Mouse (Mus musculus): ENCODE results near the gene Slc27a3.

Slc27a3 gene

DNA sequence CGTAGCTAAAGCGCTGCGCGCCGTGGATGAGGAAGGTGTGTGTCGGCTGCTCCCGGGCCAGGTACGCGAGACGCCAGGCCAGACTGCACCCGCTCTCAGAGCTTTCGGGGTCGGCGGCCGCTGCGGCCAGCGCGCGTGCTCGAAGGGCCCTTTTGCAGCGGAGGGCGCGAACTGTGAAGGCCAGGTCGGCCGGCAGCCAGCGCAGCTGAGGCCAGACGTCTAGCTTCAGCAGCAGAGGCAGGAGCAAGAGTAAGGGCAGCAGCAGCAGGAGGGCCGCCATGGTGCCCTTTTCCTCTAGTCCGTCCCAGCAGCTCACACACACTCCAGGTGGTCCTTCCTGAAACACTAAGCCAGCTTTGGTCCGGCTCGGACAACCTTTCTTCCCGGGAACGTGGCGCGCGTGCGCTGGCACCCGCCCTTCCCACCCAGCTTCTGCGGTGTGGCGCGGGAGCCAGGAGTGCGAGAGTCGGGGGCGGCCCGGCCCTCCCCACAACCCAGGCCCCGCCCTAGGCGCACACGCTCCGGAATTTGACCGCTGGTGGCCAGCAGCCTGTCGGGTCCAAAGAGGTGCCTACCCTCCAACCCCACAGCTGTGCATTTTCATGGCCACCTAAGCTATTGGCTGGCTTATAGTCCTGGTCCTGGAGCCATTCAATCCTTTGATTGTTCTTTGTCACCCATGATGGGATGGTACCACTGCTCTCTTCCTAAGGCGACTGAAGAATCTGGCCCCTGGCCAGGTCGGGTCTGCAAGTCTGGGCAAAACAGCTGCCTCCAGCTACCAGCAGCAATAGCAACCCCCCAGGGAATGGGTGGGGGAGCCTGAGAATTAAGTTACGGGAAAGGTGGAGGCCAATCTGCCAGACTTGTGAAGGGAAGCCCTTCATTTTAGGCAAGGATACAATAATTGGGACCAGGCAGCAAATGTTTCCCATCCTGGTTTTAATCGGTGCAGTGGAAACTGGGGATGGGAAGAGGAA lies at the start of gene Slc27a3:
Gene Slc27a3 (minus strand): TSS at position 428 of the 980 bp plus-strand sequence.
- in situ Hi-C loops (cut with MboI, MseI), result no loop called here

DNA sequence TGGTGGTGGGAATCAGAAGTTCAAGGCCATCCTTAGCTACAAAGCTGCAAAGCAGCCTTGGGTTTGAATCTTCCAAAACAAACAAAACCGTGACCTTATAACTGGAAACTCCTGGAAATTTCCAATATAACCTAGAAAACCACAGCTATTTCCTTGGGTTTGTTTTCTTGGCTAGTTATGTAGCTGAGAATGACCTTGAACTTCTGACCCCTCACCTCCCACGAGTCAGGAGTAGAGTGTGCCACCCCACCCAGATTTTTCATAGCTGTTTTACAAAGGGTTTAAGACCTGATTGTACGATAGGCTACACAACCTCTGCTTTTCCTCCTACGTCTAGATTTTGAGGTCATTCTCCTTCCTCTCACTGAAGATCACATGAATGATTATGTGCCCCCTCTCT lies 47.4 kb upstream of the Slc27a3 start:
- in situ Hi-C loops (cut with MboI, MseI), result no loop called here

DNA sequence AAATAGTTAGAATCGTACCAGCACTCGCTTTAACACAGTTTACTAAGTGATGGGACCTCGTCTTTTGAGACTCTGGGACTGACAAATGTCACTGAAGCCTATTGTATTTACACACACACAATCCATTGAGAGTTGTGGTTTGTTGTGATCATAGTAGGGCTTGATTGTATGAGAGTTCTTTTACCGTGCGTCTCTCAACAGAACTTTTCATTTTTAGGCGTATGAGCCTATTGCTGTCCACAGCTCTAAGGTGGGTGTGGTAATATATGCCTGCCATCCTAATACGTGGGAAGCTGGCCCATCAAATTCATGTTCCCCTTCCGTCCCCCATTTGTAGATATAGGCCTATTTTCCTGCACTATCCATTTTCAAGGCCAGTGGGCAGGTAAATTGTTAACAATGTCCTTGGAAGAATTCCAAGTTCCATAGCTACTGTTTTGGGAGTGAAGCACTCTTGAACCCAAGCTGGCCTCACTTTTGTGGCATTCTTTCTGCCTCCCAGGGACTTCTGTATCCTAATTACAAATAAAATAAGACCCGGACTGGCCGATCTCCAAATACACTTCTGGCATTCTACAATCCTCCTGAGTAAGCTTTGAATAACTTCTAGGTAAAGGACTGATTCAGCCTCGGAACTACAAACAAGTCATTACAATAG lies 44.5 kb upstream of the Slc27a3 start:
- in situ Hi-C loops (cut with MboI, MseI), result no loop called here

DNA sequence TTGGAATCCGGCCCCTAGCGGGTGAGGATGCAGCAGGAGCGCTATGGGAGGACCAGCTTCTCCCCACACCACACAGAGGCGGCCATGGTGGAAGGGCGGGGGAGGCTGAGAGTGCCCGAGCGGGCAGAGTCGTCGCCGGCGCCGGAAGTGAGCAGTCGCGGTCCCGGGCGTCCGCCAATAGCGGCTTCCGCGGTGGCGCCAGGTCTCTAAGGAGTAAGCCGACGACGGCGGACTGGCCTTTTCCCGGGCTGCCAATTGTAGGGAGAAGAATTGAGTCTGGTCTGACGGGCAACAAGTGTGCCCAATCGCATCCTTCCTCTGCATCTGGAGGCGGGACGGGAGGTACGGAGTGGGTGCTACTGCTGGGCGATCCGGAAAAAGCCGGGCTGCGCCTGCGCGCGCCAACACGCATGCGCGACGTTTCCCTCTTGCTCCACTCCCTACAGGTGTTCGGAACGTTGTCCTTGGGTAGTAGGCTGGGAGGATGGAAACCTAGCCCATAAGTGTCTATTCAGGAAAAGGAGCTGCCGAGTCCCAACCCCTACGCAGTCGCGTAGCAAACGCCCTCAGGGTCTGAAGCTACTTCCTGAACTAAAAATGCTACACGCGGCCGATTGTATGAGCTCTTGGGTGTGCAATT lies 43.8 kb upstream of the Slc27a3 start, which contains the start of gene Ints3:
Gene Ints3 (minus strand): TSS at position 242 of the 640 bp plus-strand sequence.
- in situ Hi-C loops (cut with MboI, MseI), result no loop called here

DNA sequence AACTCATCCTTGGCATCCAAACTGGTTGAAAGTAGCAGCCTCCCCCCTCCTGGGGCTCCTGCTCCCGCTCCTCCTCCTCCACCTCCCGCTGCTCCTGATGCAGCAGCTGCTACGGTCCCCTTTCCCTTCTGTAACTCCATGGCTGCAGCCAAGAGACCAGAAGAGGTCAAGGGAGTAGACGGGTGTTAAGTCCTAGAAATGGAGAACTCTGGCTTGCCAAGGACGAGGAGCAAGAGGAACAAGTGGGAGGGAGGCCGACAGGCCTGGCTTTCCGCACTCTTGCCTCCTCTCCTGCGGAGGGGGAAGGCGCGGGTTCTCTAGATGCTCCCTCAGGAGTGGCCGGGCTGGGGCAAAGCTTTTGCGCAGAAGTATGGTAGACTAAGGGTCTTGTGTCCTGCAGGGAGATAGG lies 43.1 kb upstream of the Slc27a3 start:
- in situ Hi-C loops (cut with MboI, MseI), result no loop called here

DNA sequence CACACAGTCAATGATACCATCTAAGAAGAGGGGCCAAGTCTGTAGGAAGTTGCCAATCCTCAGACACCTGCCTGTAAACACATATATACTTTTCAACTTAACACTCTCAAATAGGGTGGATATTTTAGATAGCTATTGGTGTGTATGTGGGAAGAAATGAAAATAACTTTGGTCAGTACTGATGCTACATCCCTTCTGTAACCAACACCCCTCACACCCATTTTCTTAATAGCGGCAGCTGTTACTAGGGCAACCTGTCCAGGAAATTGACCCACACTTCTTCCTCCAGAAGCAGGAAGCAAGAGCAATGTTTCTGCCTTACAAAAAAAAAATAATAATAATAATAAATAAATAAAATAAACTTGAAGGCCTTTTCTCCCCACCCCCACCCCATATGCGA lies 42.6 kb upstream of the Slc27a3 start:
- in situ Hi-C loops (cut with MboI, MseI), result no loop called here

DNA sequence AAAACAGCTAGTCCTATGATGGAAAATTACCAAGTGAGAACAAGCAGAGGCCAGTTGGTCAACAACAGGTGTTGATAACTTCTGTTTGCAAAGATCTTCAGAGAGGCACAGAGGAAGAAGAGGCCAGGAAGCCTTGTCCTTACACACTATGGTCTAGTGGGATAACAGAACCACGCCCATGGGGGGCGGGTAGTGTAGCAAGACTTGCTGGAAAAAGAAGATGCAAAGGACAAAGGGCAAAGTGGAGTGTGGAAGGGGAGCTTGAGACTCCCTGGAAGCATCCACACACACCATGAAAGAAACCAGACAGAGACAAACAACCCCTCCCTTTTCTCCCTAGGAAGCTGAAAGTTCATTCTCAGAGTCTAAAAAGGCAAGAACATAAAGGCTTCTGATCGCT lies 39.8 kb upstream of the Slc27a3 start:
- in situ Hi-C loops (cut with MboI, MseI), result no loop called here

DNA sequence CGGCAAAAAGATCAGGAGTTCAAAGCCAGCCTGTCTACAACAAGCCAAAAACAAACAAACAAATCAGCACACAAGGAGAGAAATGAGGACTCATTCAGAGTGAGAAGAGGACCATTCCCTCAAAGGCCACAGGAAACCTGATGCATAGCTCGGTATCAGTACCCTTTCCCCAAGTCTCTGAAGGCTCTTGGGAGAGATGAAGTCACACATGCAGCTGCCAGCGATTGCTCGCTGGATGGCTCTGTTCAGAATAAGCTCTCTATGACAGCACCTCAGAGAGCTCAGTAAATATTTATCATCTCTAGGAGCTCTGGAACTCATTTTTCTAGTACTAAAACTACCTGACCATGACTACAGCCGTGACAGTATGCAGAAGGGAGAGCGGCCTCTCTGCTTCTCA lies 38.4 kb upstream of the Slc27a3 start:
- in situ Hi-C loops (cut with MboI, MseI), result no loop called here

DNA sequence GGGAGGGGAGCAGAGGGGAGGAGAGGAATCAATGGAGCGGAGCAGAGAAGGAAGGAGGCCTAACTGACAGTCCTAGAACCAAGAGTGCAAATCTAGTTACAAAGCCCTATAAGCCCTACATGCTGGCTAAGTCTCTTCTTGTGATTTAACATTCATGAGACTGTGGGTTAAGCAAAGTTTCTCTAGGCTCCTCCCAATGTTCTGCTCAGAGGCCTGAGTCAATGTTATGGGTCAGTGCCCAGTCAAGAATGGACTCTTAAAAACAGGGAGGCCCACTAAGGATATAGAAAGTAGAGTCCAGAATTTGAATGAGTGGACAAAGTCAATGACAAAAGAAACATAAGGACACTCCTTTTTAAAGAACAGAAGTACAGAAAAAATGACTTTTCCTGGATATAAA lies 37.8 kb upstream of the Slc27a3 start:
- in situ Hi-C loops (cut with MboI, MseI), result no loop called here

DNA sequence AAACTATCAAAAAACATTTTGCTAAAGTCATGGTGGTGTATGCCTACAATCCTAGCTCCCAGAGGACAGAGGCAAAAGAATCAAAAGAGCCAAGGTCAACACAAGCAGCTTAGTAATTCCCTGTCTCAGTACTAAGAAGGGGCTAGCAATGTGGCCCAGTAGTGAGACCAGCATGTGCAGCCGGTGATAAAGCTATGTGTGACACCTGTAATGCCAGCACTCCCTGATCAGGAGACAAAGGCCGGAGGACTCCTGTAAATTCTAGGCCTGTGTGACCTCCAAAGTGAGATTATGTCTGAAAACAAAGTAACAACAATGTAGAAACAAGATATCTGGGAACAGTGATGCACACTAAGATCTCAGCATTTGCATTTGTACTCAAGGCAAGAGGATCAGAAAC lies 35.8 kb upstream of the Slc27a3 start:
- in situ Hi-C loops (cut with MboI, MseI), result no loop called here

DNA sequence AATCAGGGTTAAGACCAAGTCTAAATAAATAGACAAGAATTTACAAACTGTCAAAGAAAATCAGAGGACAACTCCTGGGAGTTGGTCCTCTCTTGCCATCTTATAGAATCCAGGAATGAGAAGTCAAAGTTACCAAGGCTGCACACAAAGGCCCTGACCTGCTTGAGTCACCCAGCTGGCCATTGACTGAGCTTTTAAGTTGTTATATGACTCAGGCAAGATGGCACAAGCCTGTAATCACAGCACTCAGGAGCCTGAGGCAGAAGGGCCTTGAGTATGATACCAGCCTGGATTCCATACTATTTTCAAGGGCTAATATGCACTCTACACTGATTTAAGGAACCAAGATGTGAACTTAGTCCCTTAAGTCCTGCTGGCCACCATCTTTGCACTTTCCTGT lies 33.8 kb upstream of the Slc27a3 start:
- in situ Hi-C loops (cut with MboI, MseI), result no loop called here

DNA sequence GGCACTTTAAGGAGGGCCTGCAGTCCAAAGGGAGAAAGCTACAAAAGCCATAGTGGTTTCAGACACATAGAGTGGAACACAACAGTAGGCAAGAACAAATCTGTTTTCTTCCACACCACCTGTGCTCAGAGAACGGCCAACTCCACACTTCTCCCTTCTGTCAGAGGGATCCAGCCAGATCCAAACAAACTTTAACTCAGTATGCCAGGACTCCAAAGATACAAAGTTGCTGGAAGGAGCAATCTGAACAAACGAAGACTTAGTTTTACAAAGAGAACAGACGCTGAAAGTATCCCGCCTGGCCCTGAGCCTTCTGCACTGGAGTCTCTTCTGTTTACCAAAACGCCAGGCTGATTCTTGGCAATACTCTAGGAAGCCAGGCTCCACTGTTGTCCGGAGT lies 31.0 kb upstream of the Slc27a3 start:
- in situ Hi-C loops (cut with MboI, MseI), result no loop called here

DNA sequence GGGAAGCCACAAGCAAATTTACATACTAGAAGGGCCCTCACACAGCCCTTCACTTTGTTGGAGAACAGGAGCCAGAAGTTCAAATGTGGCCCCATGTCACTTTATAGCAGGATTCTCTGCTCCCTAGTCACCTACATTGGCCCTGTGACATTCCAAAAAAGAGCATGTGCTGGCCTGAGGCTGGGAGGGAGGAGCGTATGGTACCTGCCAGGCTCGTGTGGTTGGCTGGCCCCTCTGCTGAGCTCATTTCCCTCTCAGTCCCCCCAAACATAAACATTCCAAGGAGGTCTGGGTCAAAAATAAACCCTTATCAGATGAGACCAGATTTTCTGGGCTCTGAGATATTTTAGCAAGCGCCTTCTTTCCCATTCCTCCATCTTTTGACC lies 23.3 kb upstream of the Slc27a3 start:
- in situ Hi-C loops (cut with MboI, MseI), result no loop called here

DNA sequence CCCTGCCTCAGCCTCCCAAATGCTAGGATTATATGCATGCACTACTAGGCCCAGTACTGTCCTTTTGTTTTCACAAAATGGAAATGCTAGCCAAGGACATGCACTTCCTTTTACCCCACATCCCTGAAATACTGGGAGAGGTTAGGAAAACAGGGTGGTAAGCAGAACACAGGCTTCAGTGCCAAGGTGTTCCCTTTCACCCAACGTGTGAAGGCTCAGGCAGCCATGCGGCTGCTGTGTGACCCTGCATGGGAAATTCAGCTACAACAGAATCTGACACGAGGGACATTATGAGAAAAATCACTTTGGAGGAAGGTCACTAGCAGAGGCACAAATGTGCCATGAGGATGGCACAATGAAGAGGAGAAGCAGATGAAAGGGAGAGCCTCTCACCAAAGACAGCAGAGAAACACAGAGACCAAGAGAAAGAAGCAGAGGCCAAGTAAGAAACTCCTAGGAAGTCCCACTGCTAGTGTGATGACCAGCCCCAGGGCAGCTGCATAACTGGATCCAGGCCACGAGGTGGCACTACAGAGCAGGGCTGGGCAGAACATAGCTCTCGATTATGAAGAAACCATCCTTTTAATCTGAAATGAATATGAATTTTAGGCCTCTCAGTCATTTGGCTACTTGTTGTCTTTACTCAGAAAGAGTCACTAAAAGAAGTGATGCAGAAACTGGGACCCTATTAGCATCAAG lies 22.7 kb upstream of the Slc27a3 start:
- in situ Hi-C loops (cut with MboI, MseI), result no loop called here

DNA sequence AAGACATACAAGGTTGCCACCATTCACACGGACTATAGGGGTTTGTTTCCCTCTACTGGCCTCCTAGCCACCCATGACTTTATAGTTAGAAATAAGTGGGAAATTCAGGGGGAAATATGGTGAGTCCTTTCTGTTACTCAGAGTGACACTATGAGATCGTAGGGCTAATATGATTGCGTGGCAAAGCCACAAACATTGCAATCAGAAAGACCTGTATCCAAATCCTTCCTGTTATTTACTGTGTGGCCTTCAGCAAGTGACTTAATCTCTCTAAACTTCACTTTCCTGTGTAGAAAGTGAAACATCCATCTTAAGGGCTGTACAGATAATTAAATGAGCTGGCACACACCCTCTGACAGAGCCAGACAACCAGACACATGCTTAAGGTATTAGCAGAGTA lies 19.0 kb upstream of the Slc27a3 start:
- in situ Hi-C loops (cut with MboI, MseI), result loop anchor here (10.0 kb wide), 1 partner anchor 216 kb away; no protein-coding TSS in a partner anchor

DNA sequence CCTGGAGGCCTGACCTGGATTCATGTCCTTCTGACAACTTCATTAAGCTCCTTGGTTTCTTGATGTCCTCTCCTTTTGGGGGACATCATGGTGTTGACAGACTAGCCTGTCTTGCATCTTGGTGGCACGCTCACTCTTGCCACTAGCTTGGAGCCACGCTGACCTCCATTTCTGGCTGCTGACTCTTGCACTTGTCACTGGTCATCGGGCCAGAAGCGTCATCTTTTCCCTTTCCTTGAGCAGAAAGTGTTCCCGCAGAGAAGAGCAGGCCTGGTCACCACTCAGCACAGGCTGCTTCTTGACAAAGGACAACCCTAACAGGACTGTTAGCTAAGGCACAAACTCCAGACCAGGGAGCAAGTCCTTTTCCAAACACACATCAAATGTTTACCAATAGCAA lies 16.7 kb upstream of the Slc27a3 start:
- in situ Hi-C loops (cut with MboI, MseI), result loop anchor here (10.0 kb wide), 1 partner anchor 218 kb away; no protein-coding TSS in a partner anchor

DNA sequence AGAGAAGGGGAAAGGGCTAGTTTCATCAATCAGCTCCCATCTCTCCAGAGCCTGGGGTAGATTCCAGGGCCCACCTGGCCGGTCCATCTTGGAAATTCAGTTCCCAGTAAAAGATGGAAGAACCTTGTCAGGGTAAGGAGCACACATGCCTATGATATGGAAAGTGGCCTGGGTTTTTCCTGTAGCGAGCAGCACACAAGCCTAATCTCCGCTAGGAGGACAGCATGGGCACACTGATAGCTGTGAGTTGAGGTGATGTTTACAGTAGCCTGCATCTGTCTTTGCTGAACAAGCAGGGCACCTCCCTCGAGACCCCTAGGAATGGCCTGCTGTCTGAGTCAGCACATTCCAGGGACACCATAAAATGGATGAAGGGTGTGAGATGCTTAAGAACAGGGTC lies 14.9 kb upstream of the Slc27a3 start:
- in situ Hi-C loops (cut with MboI, MseI), result loop anchor here (10.0 kb wide), 1 partner anchor 220 kb away; no protein-coding TSS in a partner anchor

DNA sequence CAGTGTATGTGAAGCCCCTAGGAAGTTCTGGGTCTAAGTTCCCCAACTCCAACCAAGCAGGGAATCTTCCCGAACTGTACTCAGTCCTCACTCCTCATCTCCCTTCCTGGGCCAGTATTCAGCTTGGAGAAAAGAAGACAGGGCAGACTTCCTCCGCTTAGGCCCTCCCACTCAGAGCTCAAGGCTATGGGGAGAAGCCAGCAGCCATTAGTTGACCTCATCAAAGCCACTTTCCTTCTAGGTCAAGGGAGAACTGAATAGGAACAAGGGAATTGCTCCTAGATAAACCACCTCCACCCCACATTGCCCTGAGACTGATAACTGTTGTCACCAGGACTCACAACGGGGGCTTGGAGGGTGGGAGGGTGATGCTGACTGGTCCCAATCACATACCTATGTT lies 14.4 kb upstream of the Slc27a3 start:
- in situ Hi-C loops (cut with MboI, MseI), result loop anchor here (10.0 kb wide), 1 partner anchor 221 kb away; no protein-coding TSS in a partner anchor

DNA sequence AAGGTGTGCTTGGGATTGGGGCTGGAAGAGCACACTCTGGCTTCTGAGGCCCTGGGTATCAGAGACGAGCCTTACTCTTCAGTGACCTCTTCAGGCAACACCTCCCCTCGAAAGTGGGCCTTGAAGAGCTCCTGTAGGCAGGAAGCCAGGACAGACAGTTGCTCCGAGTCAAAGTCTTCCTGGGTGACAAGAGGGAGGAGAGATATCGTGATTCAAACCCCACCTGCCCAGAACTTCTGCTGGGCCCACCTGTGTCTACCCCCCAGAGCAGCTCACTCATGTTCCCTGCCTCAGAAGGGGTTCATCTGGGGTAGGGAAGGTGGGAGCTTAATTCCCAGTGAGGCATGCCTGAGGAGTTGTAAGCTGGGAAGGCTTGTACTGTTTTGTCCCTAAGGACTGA lies 11.3 kb upstream of the Slc27a3 start:
- in situ Hi-C loops (cut with MboI, MseI), result loop anchor here (10.0 kb wide), 1 partner anchor 224 kb away; no protein-coding TSS in a partner anchor

DNA sequence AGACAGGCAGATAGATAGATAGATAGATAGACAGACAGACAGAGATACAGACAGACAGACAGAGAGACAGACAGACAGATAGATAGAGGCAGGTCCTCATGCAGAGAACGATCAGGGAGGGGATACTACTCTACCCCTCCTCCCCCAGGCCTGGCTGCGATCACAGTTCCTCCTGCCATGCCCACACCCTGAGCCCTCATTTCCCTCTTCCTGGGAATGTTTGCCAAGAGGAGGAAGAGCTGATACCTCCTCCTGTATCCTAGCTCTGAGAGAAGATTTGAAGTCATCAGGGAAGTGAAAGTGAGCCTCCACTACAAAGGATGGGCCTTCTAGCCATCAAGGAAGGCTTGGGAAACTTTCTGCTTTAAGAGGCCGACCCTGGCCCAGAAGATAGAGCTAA lies 5.9 kb upstream of the Slc27a3 start:
- in situ Hi-C loops (cut with MboI, MseI), result no loop called here

DNA sequence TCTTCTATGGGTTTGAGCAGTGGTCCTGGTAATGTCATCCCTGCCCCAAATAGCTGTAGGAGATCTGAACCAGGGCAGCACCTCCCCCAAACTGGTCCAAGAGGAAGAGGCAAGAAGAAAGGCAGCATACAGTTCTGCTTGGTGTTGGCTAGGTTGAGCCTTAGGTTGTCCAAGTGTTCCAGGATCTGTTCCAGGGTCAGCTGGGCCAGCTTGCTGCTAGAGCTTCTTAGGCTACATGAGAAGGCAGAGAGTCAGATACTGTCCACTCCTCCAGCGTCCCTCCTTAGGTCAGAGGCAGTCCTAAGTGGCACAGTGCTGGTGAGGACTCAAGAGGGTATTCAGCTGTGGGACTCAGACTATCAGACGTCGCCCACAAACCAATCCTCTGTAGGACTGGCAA lies 2.9 kb upstream of the Slc27a3 start:
- in situ Hi-C loops (cut with MboI, MseI), result no loop called here

Measured in regulatory T cell (primary cell).